Mouse (Mus musculus): Measurements from ENCODE around the gene Gfer.

DNA sequence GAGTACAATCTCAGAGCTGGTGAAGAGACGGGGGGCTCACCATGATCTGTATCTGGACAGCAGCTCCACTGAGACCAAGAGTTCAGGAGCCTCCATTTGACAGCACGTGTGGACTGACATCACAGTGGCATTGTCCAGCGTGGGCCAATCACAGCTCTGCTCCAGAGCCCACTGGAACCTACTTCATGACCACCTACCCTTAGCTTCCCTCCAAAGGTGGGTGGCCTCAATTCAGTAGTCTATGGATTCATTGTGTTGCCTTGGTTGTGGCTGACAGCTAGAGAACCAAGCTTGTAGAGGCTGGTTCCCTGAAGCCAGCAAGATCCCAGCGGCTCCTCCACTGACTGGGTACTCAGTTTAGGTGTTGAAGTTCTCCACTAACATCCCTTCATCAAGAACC, 22.0 kb upstream of the Gfer start, which contains the start of the genes Rnf151 and Rps2:
- no peak for TF ChIP-seq CTCF (IDR thresholded peaks at IDR 0.05; ENCODE audit: control insufficient read depth, insufficient read depth, insufficient read length)
- TF ChIP-seq MYOG (IDR thresholded peaks at IDR 0.05; ENCODE audit: control insufficient read depth, extremely low read depth, insufficient read length): no peak
- TF ChIP-seq MYOD1 (IDR thresholded peaks at IDR 0.05; ENCODE audit: control insufficient read depth, insufficient read length, low read depth): no peak
- no peak for TF ChIP-seq USF1 (IDR thresholded peaks at IDR 0.05; ENCODE audit: low read depth)
- no peak for TF ChIP-seq CEBPB (IDR thresholded peaks at IDR 0.05; ENCODE audit: low read depth)
- no peak for TF ChIP-seq FOSL1 (IDR thresholded peaks at IDR 0.05; ENCODE audit: insufficient read depth, low read length, poor library complexity, severe bottlenecking)
- TF ChIP-seq MAX (IDR thresholded peaks at IDR 0.05): no peak

All from C2C12 (cell line).